Mouse (Mus musculus) right cerebral cortex, postnatal 36 days (tissue): ENCODE results near the gene Zfp568.
A peak's percentile ranks its signal among the peaks of the same experiment; 100 is the strongest.
"Not testable (repeated sequence)": the region's sequence is repeated elsewhere in the genome, so short reads cannot be mapped to it uniquely, and the experiment has no call there.

Experiments
- DNase-seq, 2 experiments: peaks; one replicate each; pipeline ENCODE4 v3.0.0; 2022; ENCODE audit warnings: low spot score in 2 of 2, mixed read lengths in 1 of 2

The Zfp568 gene

GRCm38 (mm10) chr7:29983690-29984380 is at the start of gene Zfp568:
Gene Zfp568, plus strand, starts transcription at chr7:29983955.
- DNase-seq = peak; percentile 89 to 91

DNA sequence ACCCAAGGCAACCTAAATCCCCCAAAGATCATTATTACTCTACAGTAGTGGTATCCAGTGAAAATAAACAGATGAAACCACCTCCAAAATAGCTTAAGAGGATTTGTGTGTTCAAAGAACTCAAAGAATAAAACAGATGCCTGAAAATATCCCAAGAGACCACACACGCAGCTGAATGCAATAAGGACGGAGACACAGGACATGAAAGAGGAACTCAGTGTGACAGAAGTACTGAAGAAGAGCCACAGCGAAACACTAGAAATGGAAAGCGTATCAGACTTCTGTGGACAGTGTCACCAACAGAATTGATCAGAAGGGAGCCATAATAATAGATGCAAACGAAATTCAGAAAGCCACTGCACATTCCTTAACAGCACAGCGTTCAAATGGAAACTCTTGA is 44.9 kb upstream of the Zfp568 start:
- DNase-seq = no peak

DNA sequence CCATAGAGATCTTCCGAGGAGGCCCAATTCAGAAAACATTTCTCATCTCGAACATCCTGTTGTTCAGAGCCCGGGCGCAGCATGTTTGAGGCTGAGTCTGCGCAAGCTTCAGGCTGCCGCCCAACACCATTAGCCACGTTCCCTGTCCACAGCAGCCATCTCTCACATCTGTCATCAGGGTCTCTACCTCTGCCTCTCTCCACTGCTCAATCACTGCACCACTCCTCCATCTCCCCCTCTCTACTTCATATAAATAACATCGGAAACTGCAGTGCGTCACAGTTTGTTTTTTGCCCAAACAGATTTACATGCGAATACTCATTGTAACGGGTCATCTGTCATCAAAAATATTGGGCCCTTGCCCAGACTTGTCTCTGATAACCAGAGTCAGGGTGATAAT is 42.7 kb upstream of the Zfp568 start:
- no peak for DNase-seq

DNA sequence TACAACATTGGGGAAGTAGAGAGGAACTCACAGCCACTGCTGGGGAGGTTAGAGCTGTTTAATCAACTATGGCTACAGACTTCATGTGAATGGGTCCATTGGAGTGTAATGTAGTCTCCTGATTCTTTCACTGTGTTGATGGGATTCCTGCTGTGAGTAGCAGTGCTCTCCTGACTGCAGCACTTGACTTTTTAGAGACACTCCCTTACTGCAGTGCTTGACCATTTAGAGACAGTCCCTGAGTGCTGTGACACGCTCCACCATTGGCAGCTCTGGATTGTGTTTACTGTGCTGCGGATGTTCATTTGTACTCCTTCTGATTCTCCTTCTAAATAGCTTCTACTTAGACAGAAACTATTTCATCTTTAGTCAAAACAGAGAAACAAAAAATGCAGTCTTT is 41.0 kb upstream of the Zfp568 start:
- DNase-seq = no peak

DNA sequence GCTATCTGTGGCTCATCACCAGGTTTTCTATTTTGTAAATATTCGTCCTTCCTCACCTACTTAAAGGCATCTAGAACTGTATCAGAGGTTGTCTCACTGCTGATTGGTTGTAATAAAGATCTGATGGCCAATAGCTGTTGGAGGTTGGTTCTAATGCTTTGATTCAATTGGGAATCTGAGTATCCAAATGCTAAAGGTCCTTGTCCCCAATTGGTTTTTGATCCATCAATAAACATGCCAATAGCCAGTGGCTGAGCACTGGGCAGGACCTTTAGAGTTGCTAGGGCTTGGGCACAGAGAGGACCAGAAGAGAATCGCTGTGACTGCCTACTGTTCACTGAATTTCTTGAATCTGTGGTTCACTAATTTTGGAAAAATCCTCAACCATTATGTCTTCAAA is 40.0 kb upstream of the Zfp568 start:
- no peak for DNase-seq

- DNase-seq = no peak
Measured at GRCm38 (mm10) chr7:29944201-29944600, 39.6 kb upstream of the Zfp568 start.

DNA sequence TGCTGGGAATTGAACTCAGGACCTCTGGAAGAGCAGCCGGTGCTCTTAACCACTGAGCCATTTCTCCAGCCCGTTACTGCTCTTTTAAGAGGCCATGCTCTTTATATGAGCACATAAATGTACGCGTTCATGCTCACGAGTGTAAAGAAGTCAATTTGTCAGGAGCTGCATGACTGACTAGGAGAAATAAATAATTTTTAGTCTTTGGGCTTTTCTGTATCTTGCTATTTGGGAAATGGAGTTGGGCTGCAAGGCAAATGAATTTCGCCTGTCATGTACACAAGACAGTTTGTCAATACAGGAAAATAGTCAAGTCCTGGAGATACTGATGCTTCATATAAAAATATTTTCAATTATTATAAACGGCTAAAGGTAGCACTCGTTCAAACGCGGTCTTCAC is 30.7 kb upstream of the Zfp568 start:
- DNase-seq = no peak

- peak; percentile 70 to 77 for DNase-seq
Measured at GRCm38 (mm10) chr7:29953513-29954401, 30.0 kb upstream of the Zfp568 start, which contains the start of gene Zfp74. Gene Zfp74, minus strand, starts transcription at chr7:29954089.

DNA sequence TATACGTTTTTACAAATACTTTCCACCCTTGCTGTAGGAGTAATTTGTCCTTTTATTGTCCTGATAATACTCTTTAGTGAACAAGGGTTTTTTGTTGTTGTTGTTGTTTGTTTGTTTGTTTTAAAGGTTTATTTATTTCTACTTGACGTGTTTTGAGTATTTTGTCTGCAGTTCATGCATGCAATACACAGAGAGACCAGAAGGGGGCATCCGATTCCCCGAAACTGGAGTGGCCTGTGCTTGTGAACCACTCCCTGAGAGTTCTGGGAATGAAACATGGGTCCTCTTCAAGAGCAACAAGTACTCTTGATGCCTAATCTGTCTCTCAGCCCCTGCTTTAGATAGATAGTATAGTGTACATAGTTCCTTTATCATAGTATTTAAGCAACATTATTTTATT is 29.0 kb upstream of the Zfp568 start:
- DNase-seq = no peak

DNA sequence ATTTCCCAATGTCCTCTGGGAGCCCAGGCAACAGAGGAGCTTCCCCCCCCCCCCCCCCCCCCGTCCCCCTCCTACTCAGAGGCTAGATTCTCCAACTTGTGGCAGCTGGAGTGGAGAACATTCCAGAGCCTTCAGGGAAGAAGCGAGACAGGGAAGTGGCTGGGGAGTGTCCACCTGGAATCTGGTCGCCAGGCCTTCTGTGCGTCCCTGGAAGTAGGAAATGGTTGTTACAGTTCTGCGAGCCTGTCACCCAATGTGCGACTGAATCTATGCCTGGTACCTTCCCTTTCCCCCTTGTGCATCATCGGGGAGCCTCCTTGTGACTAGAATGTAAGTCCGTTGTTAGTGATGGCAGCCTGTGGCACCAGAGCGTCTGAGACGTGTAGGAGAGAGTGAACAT is 27.5 kb upstream of the Zfp568 start:
- DNase-seq = peak; percentile 30 to 43

DNA sequence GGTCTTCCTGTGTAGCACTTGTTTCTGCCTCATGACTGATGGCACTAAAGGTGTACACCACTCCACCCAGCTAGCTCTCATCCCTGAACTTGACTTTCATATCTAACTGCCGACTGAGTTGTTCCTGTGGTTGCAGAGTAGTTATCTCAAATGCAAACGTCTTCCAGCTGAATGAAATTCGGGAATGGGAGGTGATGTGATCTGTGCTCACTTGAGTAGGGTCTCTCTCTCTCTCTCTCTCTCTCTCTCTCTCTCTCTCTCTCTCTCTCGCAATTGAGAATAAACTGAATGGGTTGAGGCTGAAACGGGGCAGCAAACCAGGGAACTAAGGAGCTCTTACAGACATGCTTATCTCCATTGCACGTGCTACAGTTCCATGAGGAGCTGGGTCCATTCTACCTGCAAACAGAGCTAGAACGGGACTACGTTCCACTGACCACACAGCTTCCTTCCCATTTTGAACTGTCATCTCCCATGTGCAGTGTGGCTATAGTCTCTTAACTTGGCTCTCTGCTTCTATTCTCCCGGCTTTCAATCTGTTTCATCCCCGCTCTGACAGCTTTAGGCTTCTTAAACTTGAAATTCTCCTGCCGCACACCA is 25.5 kb upstream of the Zfp568 start:
- no peak for DNase-seq

GRCm38 (mm10) chr7:29959004-29959403 is 24.8 kb upstream of the Zfp568 start:
- no peak for DNase-seq

DNA sequence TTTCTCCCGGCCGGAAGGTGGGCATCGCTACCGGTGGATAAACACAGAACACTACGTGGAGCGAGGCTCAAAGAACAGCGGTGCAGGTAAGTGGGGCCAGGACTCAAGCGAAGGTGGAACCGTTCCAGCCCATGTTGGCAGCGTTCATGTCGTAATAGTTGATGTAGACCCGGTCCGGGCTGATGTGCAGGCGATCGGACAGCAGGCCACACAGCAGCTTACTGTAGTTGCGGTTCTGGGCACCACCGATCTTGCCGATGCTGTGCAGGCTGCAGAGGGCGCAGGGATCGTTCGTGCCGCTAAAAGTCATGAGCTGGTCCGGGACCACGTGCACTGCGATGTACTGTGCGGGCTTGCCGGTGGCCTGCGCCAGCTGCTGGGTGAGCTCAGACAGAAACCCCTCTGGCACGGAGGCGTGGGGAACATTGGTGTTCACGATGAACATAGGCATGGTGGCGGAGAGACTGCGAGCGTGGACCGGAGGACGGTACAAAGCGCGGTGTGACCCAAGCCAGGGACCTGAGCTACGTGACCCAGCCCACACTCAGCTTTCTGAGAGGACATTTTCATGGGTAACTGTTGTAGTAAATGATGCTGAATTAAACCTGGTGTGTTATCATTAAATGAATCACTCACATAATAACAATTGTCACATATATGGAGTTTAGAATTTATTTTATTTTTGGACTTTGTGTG is 18.5 kb upstream of the Zfp568 start:
- DNase-seq = not testable (repeated sequence)

DNA sequence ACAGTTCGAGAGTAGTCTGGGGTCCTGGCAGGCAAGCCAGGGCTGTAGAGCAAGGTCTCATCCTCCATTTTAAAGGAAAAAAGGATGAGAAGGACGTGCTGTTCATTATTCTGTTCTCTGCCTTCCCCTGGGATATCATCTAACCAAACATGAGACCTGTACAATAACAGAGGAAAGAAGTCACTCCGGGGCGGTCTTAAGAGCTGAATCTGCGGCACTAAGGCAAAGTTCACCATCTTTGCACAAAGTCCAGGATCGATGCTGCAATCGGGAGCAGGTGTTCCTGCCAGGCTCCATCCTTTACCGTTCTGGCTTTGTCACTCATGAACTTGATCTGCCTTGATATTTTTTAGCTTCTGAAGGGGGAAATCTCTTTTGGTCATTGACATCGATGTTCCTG is 13.1 kb upstream of the Zfp568 start:
- no peak for DNase-seq

GRCm38 (mm10) chr7:29980761-29981160 is 3.0 kb upstream of the Zfp568 start:
- DNase-seq = no peak

GRCm38 (mm10) chr7:29981455-29981854 is 2.3 kb upstream of the Zfp568 start:
- no peak for DNase-seq

DNA sequence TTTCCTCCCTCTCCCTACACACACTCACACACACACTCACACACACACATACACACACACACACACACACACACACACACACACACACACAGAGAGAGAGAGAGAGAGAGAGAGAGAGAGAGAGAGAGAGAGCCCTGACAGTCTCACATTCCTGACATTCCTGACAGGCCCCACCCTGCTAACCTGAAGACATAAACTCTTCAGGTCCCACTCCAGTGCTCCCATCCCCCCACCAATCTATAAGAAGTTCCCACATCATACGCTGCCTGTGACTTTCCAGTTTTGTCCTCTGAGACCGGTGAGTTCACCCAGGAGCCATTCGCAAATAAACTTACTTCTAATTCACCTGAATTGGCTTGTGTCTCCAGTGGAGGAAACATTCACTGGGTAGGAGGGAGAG is 1.9 kb upstream of the Zfp568 start:
- DNase-seq = no peak

DNA sequence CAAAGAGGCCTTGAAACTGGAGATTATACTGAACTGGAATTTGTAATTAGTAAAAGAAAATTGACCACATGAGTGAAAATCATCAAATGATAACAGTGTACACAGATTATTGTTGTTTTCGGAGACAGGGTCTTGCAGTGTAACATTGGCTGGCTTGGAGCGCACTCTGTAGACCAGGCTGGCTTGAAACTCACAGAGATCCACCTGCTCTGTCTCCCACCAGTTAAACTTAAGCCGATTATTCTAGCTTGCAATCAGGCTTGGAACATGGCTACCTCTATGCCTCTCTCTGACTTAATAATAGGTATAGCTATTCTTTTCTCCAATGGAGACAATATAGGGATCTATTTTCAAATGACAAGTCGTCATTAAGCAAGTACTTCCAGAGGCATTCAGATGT is 1.4 kb upstream of the Zfp568 start:
- no peak for DNase-seq

- no peak for DNase-seq
Measured at GRCm38 (mm10) chr7:29982931-29983330, 824 bp upstream of the Zfp568 start.

- no peak for DNase-seq
Measured at GRCm38 (mm10) chr7:29983340-29983689, 440 bp upstream of the Zfp568 start.

GRCm38 (mm10) chr7:29986101-29986500 is 2.3 kb downstream of the Zfp568 start:
- DNase-seq = no peak

DNA sequence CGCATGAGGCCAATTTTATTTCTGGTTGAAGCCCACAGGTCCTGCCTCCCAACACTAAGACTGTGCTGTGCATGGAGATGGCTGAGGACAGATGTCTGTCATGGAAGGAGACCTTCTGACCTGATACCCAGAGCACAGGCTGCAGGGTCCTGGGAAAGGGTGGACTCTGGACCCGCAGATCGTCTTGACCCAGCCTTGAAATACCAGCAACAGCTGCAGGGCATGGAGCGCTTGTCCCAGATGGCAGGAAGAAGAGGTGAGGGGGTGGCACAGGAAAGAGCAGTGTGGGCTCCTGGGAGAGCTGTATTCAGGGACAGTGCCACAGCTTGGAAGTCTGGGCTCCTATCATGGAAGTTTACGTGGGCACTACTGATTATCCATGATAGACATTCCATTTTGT is 3.8 kb downstream of the Zfp568 start:
- no peak for DNase-seq
